Mouse (Mus musculus) liver, embryonic 14.5 days (tissue): ENCODE measurements at regions not wholly inside any gene's neighbourhood (a gene's known extent, or its start where the extent isn't known, plus 50 kb on each side); places are given as distances from the start of the nearest gene placed in this dataset.

Experiments
- CTCF ChIP-seq: IDR thresholded peaks from 2 replicates; pipeline ENCODE4 v1.5.1; 2016; ENCODE audit warnings: antibody characterized with exemption, low read depth, control low read depth
- EP300 ChIP-seq: IDR thresholded peaks from 2 replicates; pipeline ENCODE4 v1.6.1; 2016; ENCODE audit warnings: antibody characterized with exemption, low read depth

DNA sequence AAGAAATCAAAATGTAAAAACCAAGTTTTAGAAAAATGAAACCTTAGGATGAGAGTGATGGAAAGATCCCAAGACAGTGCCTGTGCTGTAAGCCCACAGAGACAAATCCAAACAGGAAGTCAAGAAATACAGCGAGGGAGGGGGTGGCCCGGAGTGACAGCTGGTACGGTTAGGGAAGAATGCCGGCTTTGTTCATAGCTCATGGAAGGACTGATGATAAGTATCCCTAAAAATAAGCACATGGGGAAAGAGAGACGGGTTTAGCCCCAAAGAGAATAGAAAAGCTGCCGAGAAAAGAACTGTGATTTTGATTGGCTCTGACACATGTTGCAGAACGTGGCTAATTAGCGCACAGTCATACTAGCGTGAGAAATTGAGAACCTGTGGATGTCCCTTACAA is 382.6 kb downstream of the Cd83 start:
- TF ChIP-seq CTCF (no peak), EP300 (no peak)
